Mouse (Mus musculus) heart, postnatal 0 days (tissue): ENCODE measurements around the gene Hist1h4d.

Source experiments
- CTCF ChIP-seq: IDR thresholded peaks from 2 replicates; pipeline ENCODE4 v1.5.1; 2016; ENCODE audit warnings: antibody characterized with exemption, control low read depth, low read depth
- EP300 ChIP-seq: IDR thresholded peaks from 2 replicates; pipeline ENCODE4 v1.6.1; 2016; ENCODE audit warnings: antibody characterized with exemption, low read depth

DNA sequence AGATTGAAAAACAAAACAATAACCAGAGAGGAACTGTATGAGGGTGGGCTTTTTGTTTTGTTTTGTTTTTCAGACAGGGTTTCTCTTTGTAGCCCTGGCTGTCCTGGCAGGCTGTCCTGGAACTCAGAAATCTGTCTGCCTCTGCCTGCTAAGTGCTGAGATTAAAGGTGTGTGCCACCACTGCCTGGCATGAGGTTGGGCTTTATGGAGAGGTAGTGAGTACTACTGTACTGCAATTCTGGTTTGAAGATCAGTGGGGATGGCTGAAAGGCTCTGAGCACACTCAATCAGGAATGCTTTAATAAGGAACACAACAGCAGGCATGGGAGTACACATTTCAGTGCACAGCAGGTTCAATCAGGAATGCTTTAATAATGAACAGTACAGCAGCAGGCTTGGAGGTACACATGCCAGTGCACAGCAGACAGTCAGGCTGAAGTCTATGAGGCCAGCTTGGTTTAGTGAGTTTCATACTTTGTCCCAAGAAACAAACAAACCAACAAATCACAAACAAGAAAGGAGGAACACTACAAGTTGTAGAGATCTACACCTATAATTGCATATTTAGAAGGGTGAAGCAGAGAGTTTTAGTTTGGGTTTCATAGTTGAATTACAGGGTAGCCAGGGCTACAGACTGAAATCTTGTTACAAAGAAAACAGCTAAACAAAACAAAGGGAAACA, 2.1 kb downstream of the Hist1h4d start:
- no peak for TF ChIP-seq CTCF
- no peak for TF ChIP-seq EP300
